Mouse (Mus musculus) gastrocnemius, adult 18-20 months (tissue): ENCODE measurements around the gene Ercc5. TPM values are rescaled to one million over a fixed set of nuclear protein-coding genes. Genes with fewer than 3 reads are reported as not detected.

Experiments
- DNase-seq: peaks from one replicate; pipeline ENCODE4 v3.0.0; 2021; ENCODE audit warnings: low spot score
- total RNA-seq, 2 experiments: library from RNA; stranded (reverse); gene quantifications; 2 replicates each; pipeline ENCODE4 v1.2.3; 2021

The Ercc5 gene
- total RNA-seq, 2 experiments from 2014 or later, result 11.6 to 15.0 TPM

DNA sequence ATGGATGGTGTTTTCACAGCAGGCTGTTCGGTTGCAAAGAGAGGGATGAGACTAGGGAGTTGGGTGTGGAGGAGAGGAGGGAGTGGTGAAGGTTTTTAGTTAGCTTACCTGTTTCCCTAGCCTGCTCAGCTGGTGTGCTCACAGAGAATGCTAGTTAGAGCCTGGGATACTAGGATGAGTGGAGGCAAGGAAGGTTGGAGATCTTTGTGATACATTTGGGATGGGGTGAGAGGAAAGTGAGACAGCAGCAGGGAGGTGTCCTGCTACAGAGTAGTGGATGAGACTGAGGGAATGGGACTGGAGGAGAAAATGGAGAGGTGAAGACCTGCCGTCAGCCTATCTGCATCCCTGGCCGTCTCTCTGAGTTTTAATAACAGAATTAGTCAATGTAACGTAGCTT lies 25.1 kb downstream of the Ercc5 start:
- no peak for DNase-seq

DNA sequence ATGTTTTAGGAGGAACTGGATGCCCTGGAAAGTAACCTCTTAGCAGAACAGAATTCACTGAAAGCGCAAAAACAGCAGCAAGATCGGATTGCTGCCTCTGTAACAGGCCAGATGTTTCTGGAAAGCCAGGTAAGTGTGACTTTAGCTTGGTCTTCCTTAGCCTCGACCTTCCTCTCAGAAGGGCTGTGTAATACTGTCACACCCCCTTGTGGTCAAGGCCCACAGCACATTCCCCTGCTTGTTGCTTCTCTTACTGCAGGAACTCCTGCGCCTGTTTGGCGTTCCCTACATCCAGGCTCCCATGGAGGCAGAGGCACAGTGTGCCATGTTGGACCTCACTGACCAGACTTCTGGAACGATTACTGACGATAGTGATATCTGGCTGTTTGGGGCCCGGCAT lies 26.4 kb downstream of the Ercc5 start:
- no peak for DNase-seq

DNA sequence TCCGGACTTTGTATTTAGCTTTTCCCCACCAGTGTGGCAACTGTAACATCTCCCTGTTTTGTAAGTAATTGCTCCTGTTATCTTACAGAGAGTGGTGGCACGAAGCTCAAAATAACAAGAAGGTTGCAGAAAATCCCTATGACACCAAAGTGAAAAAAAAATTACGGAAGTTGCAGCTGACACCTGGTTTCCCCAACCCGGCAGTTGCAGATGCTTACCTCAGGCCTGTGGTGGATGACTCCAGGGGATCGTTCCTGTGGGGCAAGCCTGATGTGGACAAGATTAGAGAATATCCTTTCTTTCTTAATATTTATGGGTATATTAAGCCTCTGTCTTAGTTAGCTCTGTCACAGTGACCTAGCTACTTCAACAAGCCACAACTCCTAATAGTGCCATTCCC lies 30.5 kb downstream of the Ercc5 start:
- DNase-seq, result no peak

DNA sequence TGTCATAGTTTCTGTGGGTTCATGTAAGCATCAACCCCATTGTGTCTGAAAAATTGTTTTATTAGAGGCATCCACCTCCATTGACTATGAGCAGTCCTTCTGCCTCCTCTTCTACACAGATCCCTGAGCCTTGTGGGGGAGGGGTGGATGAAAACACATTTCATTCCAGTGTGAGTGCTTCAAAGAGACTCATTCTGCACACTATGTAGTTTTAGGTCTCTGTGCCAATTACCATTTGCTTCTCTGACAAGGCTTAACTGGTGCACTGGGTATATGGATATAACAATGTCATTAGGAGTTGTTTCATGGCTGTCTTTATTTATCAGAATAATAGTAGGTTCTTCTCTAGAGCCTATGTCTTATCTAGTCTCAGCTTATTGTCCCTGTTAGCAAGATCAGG lies 38.9 kb downstream of the Ercc5 start:
- DNase-seq, result no peak

DNA sequence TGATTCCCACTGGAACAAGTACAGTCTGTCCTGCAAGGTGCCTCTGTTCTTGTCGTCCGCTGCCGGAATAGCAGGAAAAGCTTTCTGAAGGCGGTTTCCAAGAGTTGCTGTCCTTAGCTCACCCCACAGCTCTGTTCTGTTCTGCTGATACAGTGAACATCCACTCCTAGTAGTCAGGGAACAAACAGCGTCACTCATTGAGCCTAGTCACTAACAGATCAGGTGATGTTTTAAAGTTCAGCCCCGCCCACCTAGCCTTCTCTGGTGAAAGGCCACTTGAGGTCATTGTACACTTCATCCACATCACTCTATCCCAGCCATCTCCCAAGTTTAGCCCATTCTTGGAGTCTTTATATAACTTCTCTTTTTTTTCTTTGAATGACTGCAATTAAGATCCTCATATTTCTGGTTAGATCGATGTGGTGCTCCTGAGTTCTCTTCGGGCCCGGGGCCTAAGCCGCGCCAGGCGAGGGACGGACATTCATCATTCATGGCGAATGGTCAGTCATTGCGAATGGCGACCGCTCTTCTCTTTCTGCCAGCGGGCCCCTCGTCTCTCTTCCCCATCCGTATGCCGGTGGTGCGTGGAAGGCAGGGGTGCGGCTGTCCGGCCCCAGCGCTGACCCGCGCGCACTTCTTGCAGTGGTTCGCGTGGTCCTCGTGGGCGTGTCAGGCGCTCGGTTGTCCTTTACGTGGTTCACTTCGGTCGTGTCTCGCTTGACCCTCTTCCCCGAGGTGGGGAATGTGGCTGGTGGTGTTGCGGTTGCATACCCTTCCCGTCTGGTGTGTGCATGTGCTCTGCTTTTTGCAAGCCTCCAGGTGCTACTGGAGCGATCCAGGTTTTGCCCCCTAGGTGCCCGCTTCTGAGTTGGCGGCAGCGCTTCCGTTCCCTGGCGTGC lies 51.0 kb downstream of the Ercc5 start:
- DNase-seq, result peak; percentile 84

DNA sequence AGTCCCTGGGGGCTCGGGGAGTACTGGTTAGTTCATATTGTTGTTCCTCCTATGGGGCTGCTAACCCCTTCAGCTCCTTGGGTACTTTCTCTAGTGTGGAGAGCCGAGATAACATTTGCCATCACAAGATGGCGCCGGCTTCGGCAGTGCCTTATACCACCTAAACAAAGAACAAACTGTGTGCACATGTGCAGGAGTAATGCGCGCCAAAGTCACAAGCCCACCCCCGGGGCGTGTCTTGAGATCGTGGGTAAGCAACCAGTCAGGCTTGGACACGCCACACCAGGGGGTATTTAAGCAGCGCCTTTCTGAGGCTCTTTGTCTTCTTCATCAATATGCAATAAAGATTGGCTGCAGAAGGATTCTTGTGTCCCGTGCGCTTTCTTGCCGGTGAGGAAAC lies 55.3 kb downstream of the Ercc5 start:
- no peak for DNase-seq

DNA sequence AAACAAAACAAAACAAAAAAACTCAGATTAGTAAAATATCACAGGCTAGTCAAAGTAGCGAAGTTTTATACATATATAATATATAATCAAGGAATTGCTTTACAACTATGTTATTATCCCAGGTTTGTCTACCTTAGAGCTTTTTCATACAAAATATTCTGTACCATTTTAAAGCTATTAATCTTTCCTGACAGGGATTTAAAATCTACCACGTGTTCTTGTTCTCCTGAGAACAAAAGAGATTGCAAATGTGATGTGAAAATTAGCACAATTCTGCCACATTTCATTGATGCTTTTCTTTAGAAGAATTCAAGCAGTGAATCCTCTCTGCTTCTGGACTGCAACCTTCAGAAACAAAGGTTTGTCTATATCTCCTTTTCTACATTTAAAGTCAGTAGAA lies 66.9 kb downstream of the Ercc5 start:
- DNase-seq, result no peak

DNA sequence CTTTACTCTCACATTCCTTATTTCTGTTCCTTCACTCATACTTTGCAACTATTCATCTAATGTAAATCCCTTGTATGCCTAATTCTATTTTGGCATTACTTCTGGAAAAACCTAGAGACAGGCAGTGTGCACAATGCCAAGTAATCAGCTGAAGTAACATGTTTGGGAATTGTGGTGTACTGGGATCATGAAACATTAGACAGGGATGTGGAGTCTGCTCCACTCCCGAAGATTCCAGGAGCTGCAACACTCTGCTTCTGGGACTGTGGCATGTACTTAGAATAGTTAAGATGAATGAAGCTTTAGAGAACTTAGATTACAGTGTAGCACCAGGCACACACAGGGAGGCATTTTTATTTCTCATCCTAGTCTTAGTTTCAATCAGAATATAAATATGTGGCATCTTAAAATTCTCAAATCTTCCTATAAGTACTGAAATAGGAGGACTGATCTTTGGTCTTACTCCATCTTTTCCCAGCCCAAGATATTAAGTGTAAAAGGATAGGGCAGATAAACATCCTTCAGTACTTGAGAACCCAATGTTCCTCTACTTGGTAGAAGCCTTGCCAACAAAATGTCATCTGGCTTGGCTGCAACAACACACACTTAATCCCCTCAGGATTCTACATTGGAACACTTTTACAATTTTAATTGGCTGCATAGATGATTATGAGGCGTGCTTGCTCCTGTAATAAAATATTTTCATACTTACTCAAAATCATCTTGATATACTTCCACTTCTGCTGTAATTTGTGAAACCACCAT lies 69.0 kb downstream of the Ercc5 start:
- peak; percentile 67 for DNase-seq

DNA sequence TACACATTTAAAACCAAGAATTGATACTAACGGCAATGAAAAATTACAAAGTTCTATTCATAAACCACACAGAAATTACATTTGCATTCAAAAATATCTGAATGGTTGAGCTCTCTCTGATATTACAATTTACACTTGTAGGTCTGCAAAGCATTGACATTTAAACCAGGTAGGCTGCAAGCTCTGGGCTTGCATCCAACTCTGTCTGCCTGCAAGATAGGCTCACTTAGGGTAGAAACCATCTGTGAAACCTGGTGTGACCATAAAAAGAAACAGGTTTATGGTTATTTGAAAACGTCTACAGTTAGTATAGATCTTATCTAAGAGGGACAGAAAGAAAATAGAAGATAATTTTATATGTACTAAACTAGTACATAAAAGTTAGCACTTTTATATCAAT lies 69.6 kb downstream of the Ercc5 start:
- DNase-seq, result peak; percentile 36

DNA sequence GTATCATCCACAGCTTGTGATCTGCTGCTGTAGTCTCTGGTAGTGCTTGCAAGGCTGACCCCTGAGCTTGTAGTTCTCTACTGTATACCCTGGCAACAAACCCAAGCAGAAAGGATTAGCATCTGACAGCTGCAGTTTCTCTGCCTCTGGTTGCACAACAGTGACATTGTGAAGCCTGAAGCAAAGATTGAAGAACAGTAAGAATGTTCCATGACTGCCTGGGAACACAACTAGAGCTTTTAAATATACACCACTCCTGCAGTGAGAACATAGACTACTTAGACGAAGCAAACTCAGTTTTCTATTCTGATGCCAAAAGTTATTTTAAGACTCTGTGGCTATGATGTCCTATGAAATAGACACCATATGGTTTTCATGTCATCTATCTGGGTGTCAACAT lies 71.3 kb downstream of the Ercc5 start, which contains the start of gene Mettl21e:
TSS of gene Mettl21e (minus strand) at position 86 of the 400 bp plus-strand sequence.
- peak; percentile 68 for DNase-seq

DNA sequence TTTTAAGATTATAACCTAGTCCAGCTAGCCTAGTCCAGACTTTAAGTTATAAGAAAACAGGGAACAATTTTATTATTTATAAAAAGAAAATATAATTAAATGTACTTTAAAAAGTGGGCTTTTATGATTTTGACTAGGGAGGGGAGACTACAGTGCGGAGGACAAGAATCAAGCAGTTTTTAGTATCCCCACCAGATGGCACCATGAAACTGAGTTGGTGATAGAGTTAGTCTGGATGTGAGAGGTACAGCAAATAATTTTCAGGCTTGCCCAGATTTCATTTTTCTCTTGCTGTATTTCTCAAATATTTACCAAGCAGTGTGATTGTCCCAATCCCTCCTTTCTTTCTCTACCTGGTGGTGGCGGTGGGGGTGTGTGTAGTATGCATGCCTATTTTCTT lies 81.5 kb downstream of the Ercc5 start:
- peak; percentile 67 for DNase-seq

Other genes starting within 250 kb of the Ercc5 start
- gene Tpp2, start 214.1 kb upstream of the Ercc5 start, total RNA-seq, result 10 to 100 TPM; 30.5 to 36.6 TPM
- gene Mettl21c, start 127.7 kb upstream of the Ercc5 start, total RNA-seq, result 10 to 100 TPM; 49.5 to 76.8 TPM
- gene Gm8251, start 85.8 kb upstream of the Ercc5 start, total RNA-seq, result not detected
- 1 to 10 TPM; 3.8 to 5.6 TPM for gene Tex30, start 45.3 kb upstream of the Ercc5 start, total RNA-seq
- 1 to 10 TPM; 4.0 to 4.1 TPM for gene Kdelc1, start 28.9 kb upstream of the Ercc5 start, total RNA-seq
- gene Bivm, start 28.8 kb upstream of the Ercc5 start, total RNA-seq, result 1 to 10 TPM; 7.5 to 8.1 TPM
- gene Mettl21e, start 71.2 kb downstream of the Ercc5 start, total RNA-seq, result 10 to 100 TPM in 1 of 2 experiments, 1 to 10 TPM in 1; 2.0 to 17.6 TPM